Mouse (Mus musculus): ENCODE results near the gene Wipf2. TPM values are rescaled to one million over a fixed set of nuclear protein-coding genes. Genes with fewer than 3 reads are reported as not detected.

The Wipf2 gene
- total and polyA plus RNA-seq, 3 experiments, result 2.1 to 7.7 (median 4.7) TPM

- no peak for DNase-seq (ENCODE audit: extremely low read depth)
- no peaks in the 10 kb centered on the region for H3K9me3 ChIP-seq (replicated peaks; ENCODE audit: low read length)
- H3K27me3 ChIP-seq (replicated peaks), result peaks cover 20% of the 10 kb centered on the region
- no peak overlapping the region for H3K9ac ChIP-seq (ENCODE audit: insufficient read depth, low read depth)
- H3K4me1 ChIP-seq (ENCODE audit: control insufficient read depth in 1 of 2, insufficient read depth in 2 of 2), result peaks cover 5 to 30% of the 10 kb centered on the region in 2 experiments; a peak in 2 of 4 replicates
- H3K4me2 ChIP-seq (ENCODE audit: insufficient read depth, low read depth, poor library complexity, severe bottlenecking), result no peak overlapping the region
- dilution Hi-C loops (cut with MboI; ENCODE audit: extremely low pct_ligation_motif_present, extremely low pct_unique_long_range_greater_than_20kb, low sequenced_read_pairs), result no loop called here
- TF ChIP-seq CTCF (conservative IDR thresholded peaks at IDR 0.05 in 1 of 2, IDR thresholded peaks at IDR 0.05 in 1 of 2; ENCODE audit: low read depth in 2 of 2, low read length in 2 of 2) (no peak), POLR2AphosphoS2 (IDR thresholded peaks at IDR 0.05; ENCODE audit: low read depth, low read length) (0 out of 2 replicates have a peak, but pooled peaks have one; percentile 42)
- no peak overlapping the region for H3K27ac ChIP-seq (ENCODE audit: insufficient read depth, low read depth)
- no peak overlapping the region for H3K4me3 ChIP-seq (replicated peaks in 1 of 3; ENCODE audit: low read depth in 2 of 3, low read length in 2 of 3, poor library complexity in 1 of 3)
- H3K79me2 ChIP-seq (replicated peaks; ENCODE audit: control insufficient read depth, extremely low read depth, insufficient read depth, poor library complexity, severe bottlenecking), result no peaks in the 10 kb centered on the region
- in situ Hi-C loops (cut with MboI; ENCODE audit: low pct_ligation_motif_present, low pct_unique_long_range_greater_than_20kb, low sequenced_read_pairs), result no loop called here
- H3K36me3 ChIP-seq (replicated peaks in 1 of 2; ENCODE audit: control insufficient read depth in 1 of 2, insufficient read depth in 1 of 2, low read length in 1 of 2), result peaks cover 33 to 49% of the 10 kb centered on the region in 2 experiments
Observed at GRCm38 (mm10) chr11:98835725-98836124, 27.7 kb upstream of the Wipf2 start.

- Histone ChIP-seq H3K27me3 (replicated peaks) (peaks cover 20% of the 10 kb centered on the region), H3K9ac (ENCODE audit: insufficient read depth, low read depth) (no peak overlapping the region), H3K4me3 (replicated peaks in 1 of 3; ENCODE audit: low read depth in 2 of 3, low read length in 2 of 3, poor library complexity in 1 of 3) (no peak overlapping the region)
Observed at GRCm38 (mm10) chr11:98836128-98836527, 27.3 kb upstream of the Wipf2 start.

GRCm38 (mm10) chr11:98836651-98837141, 26.7 kb upstream of the Wipf2 start, which contains the start of gene Rapgefl1:
Rapgefl1 (plus strand) TSS chr11:98836785.
- Histone ChIP-seq H3K79me2 (replicated peaks; ENCODE audit: control insufficient read depth, extremely low read depth, insufficient read depth, poor library complexity, severe bottlenecking) (no peaks in the 10 kb centered on the region), H3K4me2 (ENCODE audit: insufficient read depth, low read depth, poor library complexity, severe bottlenecking) (peak within 1 kb of the TSS; percentile 81), H3K9me3 (replicated peaks; ENCODE audit: low read length) (no peaks in the 10 kb centered on the region), H3K4me3 (replicated peaks in 1 of 3; ENCODE audit: low read depth in 2 of 3, low read length in 2 of 3, poor library complexity in 1 of 3) (peak within 1 kb of the TSS; percentile 46 to 62 (median 46)), H3K9ac (ENCODE audit: insufficient read depth, low read depth) (peak within 1 kb of the TSS; percentile 61), H3K27ac (ENCODE audit: insufficient read depth, low read depth) (no peak within 1 kb of the TSS), H3K27me3 (replicated peaks) (peaks cover 20% of the 10 kb centered on the region), H3K4me1 (ENCODE audit: control insufficient read depth in 1 of 2, insufficient read depth in 2 of 2) (peaks cover 5 to 30% of the 10 kb centered on the region in 2 experiments; a peak in 2 of 4 replicates), H3K36me3 (replicated peaks in 1 of 2; ENCODE audit: control insufficient read depth in 1 of 2, insufficient read depth in 1 of 2, low read length in 1 of 2) (peaks cover 26 to 40% of the 10 kb centered on the region in 2 experiments)
- peak; percentile 74 for DNase-seq (ENCODE audit: extremely low read depth)
- dilution Hi-C loops (cut with MboI; ENCODE audit: extremely low pct_ligation_motif_present, extremely low pct_unique_long_range_greater_than_20kb, low sequenced_read_pairs), result no loop called here
- in situ Hi-C loops (cut with MboI; ENCODE audit: low pct_ligation_motif_present, low pct_unique_long_range_greater_than_20kb, low sequenced_read_pairs), result no loop called here
- TF ChIP-seq CHD2 (IDR thresholded peaks at IDR 0.05; ENCODE audit: low read length), result peak; percentile 52; the same call in 1 of the 2 replicates
- no peak; the same call in 1 of the 2 replicates for TF ChIP-seq SIN3A (IDR thresholded peaks at IDR 0.05; ENCODE audit: low read length)
- no peak for TF ChIP-seq TBP (conservative IDR thresholded peaks at IDR 0.05; ENCODE audit: low read depth, low read length)
- TF ChIP-seq RAD21 (IDR thresholded peaks at IDR 0.05; ENCODE audit: low read depth, low read length), result no peak
- TF ChIP-seq POLR2A (IDR thresholded peaks at IDR 0.05; ENCODE audit: low read depth, low read length), result no peak
- no peak for TF ChIP-seq ETS1 (conservative IDR thresholded peaks at IDR 0.05; ENCODE audit: low read depth, low read length)
- peak; percentile 65; the same call in 1 of the 2 replicates for TF ChIP-seq MXI1 (IDR thresholded peaks at IDR 0.05; ENCODE audit: low read depth, low read length)
- no peak for TF ChIP-seq CTCF (conservative IDR thresholded peaks at IDR 0.05 in 1 of 2, IDR thresholded peaks at IDR 0.05 in 1 of 2; ENCODE audit: low read depth in 2 of 2, low read length in 2 of 2)
- no peak for TF ChIP-seq MAFK (IDR thresholded peaks at IDR 0.05; ENCODE audit: insufficient replicate concordance, low read length)
- TF ChIP-seq USF1 (IDR thresholded peaks at IDR 0.05; ENCODE audit: low read depth, low read length), result no peak
- no peak for TF ChIP-seq SMC3 (IDR thresholded peaks at IDR 0.05; ENCODE audit: low read depth, low read length)
- TF ChIP-seq ZMIZ1 (IDR thresholded peaks at IDR 0.05; ENCODE audit: low read depth, low read length), result peak; percentile 41; the same call in 1 of the 2 replicates
- no peak for TF ChIP-seq ZKSCAN1 (IDR thresholded peaks at IDR 0.05; ENCODE audit: borderline replicate concordance, low read depth, low read length)
- no peak for TF ChIP-seq GABPA (IDR thresholded peaks at IDR 0.05; ENCODE audit: insufficient replicate concordance, low read depth, low read length)
- peak; percentile 48; the same call in 1 of the 2 replicates for TF ChIP-seq TCF12 (IDR thresholded peaks at IDR 0.05; ENCODE audit: low read depth, low read length)
- no peak for TF ChIP-seq JUND (conservative IDR thresholded peaks at IDR 0.05; ENCODE audit: low read depth, low read length)
- no peak for TF ChIP-seq MAZ (IDR thresholded peaks at IDR 0.05; ENCODE audit: low read depth, low read length)
- TF ChIP-seq JUN (IDR thresholded peaks at IDR 0.05; ENCODE audit: insufficient read depth, low read depth, low read length), result no peak
- TF ChIP-seq MYC (IDR thresholded peaks at IDR 0.05; ENCODE audit: low read depth, low read length), result no peak
- peak; percentile 76 for TF ChIP-seq NRF1 (IDR thresholded peaks at IDR 0.05; ENCODE audit: low read depth, low read length)
- TF ChIP-seq NELFE (IDR thresholded peaks at IDR 0.05; ENCODE audit: low read depth, low read length), result 0 out of 2 replicates have a peak, but pooled peaks have one; percentile 24

More at GRCm38 (mm10) chr11:98836128-98836527, 27.3 kb upstream of the Wipf2 start:
- TF ChIP-seq POLR2AphosphoS2 (IDR thresholded peaks at IDR 0.05; ENCODE audit: low read depth, low read length) (0 out of 2 replicates have a peak, but pooled peaks have one; percentile 18), IRF4 (IDR thresholded peaks at IDR 0.05; ENCODE audit: low read depth, low read length) (no peak), MAFK (IDR thresholded peaks at IDR 0.05; ENCODE audit: insufficient replicate concordance, low read length) (no peak), GABPA (IDR thresholded peaks at IDR 0.05; ENCODE audit: insufficient replicate concordance, low read depth, low read length) (no peak), MYC (IDR thresholded peaks at IDR 0.05; ENCODE audit: low read depth, low read length) (no peak), NRF1 (IDR thresholded peaks at IDR 0.05; ENCODE audit: low read depth, low read length) (no peak), MXI1 (IDR thresholded peaks at IDR 0.05; ENCODE audit: low read depth, low read length) (no peak), CTCF (conservative IDR thresholded peaks at IDR 0.05 in 1 of 2, IDR thresholded peaks at IDR 0.05 in 1 of 2; ENCODE audit: low read depth in 2 of 2, low read length in 2 of 2) (no peak)
- peaks cover 5 to 30% of the 10 kb centered on the region in 2 experiments; a peak in 2 of 4 replicates for H3K4me1 ChIP-seq (ENCODE audit: control insufficient read depth in 1 of 2, insufficient read depth in 2 of 2)
- in situ Hi-C loops (cut with MboI; ENCODE audit: low pct_ligation_motif_present, low pct_unique_long_range_greater_than_20kb, low sequenced_read_pairs), result no loop called here
- no peak overlapping the region for H3K27ac ChIP-seq (ENCODE audit: insufficient read depth, low read depth)
- no peaks in the 10 kb centered on the region for H3K9me3 ChIP-seq (replicated peaks; ENCODE audit: low read length)
- H3K4me2 ChIP-seq (ENCODE audit: insufficient read depth, low read depth, poor library complexity, severe bottlenecking), result peak overlapping the region; percentile 81
- no peaks in the 10 kb centered on the region for H3K79me2 ChIP-seq (replicated peaks; ENCODE audit: control insufficient read depth, extremely low read depth, insufficient read depth, poor library complexity, severe bottlenecking)
- dilution Hi-C loops (cut with MboI; ENCODE audit: extremely low pct_ligation_motif_present, extremely low pct_unique_long_range_greater_than_20kb, low sequenced_read_pairs), result no loop called here
- H3K36me3 ChIP-seq (replicated peaks in 1 of 2; ENCODE audit: control insufficient read depth in 1 of 2, insufficient read depth in 1 of 2, low read length in 1 of 2), result peaks cover 30 to 46% of the 10 kb centered on the region in 2 experiments
- DNase-seq (ENCODE audit: extremely low read depth), result no peak
